Mouse (Mus musculus): ENCODE data around the gene Arhgap17.

DNA sequence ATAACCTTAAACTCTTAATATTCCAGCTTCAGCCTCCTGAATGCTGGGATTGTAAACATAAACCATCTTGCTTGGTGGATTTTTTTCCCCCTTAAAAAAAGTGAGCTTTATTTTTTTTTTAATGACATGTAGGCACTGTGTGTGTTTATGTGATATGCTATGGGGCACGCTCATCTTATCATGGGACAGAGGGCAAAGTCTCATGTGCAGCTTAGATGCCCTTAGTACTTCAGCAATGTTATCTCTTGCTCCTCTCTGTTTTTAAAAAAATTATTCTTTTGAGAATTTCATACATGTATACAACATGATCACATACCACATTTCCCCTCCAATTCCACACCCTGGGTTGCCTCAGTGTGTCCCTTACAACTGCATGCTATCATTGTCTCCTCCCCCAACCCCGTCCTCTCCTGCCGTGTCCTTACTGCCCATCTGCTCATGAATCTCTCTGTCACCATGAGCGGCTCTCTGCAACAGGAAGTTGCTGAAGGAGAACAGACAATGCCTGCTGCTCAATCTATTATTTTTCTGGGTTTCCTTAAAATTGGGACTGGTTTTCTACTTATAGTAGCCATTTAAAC lies 123.1 kb downstream of the Arhgap17 start:
- TF ChIP-seq POLR2A (IDR thresholded peaks at IDR 0.05; ENCODE audit: low read depth, low read length) (no peak), CTCF (conservative IDR thresholded peaks at IDR 0.05 in 1 of 2, IDR thresholded peaks at IDR 0.05 in 1 of 2; ENCODE audit: low read depth in 2 of 2, low read length in 2 of 2) (no peak), TCF12 (IDR thresholded peaks at IDR 0.05; ENCODE audit: low read depth, low read length) (no peak), POLR2AphosphoS2 (IDR thresholded peaks at IDR 0.05; ENCODE audit: low read depth, low read length) (no peak), E2F4 (IDR thresholded peaks at IDR 0.05; ENCODE audit: insufficient replicate concordance, low read depth, low read length) (no peak), MEF2A (IDR thresholded peaks at IDR 0.05; ENCODE audit: borderline replicate concordance, low read depth, low read length) (no peak)

Data from CH12.LX (cell line).